Mouse (Mus musculus): ENCODE results near the gene Gm5741. TPM values are rescaled to one million over a fixed set of nuclear protein-coding genes. Genes with fewer than 3 reads are reported as not detected.

The Gm5741 gene
- polyA plus RNA-seq, 1 experiment: not detected

- no peak for TF ChIP-seq POLR2A (IDR thresholded peaks at IDR 0.05; ENCODE audit: insufficient read depth, low read depth, low read length)
- no peak for TF ChIP-seq CTCF (IDR thresholded peaks at IDR 0.05; ENCODE audit: insufficient read depth, low read depth, low read length)
- Histone ChIP-seq H3K4me3 (ENCODE audit: insufficient read depth, low read depth, low read length) (peak overlapping the region; percentile 96), H3K27ac (ENCODE audit: insufficient read depth, low read depth, low read length) (no peak overlapping the region), H3K4me1 (ENCODE audit: control insufficient read depth, insufficient read depth, low read length) (peaks cover 13% of the 10 kb centered on the region)
- under 1% methylated on average over 13 of the region's 13 CpGs for WGBS
Observed at GRCm38 (mm10) chr8:85027516-85027855, 40.3 kb downstream of the Gm5741 start.

- H3K27ac ChIP-seq (ENCODE audit: insufficient read depth, low read depth, low read length): peak within 1 kb of the TSS; percentile 95
- peak; percentile 97 for TF ChIP-seq POLR2A (IDR thresholded peaks at IDR 0.05; ENCODE audit: insufficient read depth, low read depth, low read length)
- TF ChIP-seq CTCF (IDR thresholded peaks at IDR 0.05; ENCODE audit: insufficient read depth, low read depth, low read length): peak; percentile 22; the same call in 1 of the 2 replicates
- under 1% methylated on average over 74 of the region's 75 CpGs for WGBS
- H3K4me3 ChIP-seq (ENCODE audit: insufficient read depth, low read depth, low read length): peak within 1 kb of the TSS; percentile 96
- peaks cover 13% of the 10 kb centered on the region for H3K4me1 ChIP-seq (ENCODE audit: control insufficient read depth, insufficient read depth, low read length)
Observed at GRCm38 (mm10) chr8:85026670-85027515, 40.9 kb downstream of the Gm5741 start, which contains the start of gene Trir. Trir (plus strand) TSS chr8:85026823.

- Histone ChIP-seq H3K27ac (ENCODE audit: insufficient read depth, low read depth, low read length) (peak within 1 kb of the TSS; percentile 79), H3K4me3 (ENCODE audit: insufficient read depth, low read depth, low read length) (peak within 1 kb of the TSS; percentile 94), H3K4me1 (ENCODE audit: control insufficient read depth, insufficient read depth, low read length) (peaks cover 13% of the 10 kb centered on the region)
- TF ChIP-seq POLR2A (IDR thresholded peaks at IDR 0.05; ENCODE audit: insufficient read depth, low read depth, low read length) (peak; percentile 28; the same call in 1 of the 2 replicates), CTCF (IDR thresholded peaks at IDR 0.05; ENCODE audit: insufficient read depth, low read depth, low read length) (no peak)
- 2% methylated on average over 30 of the region's 30 CpGs for WGBS
Observed at GRCm38 (mm10) chr8:85025098-85025932, 42.5 kb downstream of the Gm5741 start, which contains the start of gene Asna1. Asna1 (minus strand) TSS chr8:85025281.

GRCm38 (mm10) chr8:85023846-85024245 lies 43.9 kb downstream of the Gm5741 start:
- TF ChIP-seq POLR2A (IDR thresholded peaks at IDR 0.05; ENCODE audit: insufficient read depth, low read depth, low read length) (no peak), CTCF (IDR thresholded peaks at IDR 0.05; ENCODE audit: insufficient read depth, low read depth, low read length) (no peak)
- H3K27ac ChIP-seq (ENCODE audit: insufficient read depth, low read depth, low read length): no peak overlapping the region
- peaks cover 9% of the 10 kb centered on the region for H3K4me1 ChIP-seq (ENCODE audit: control insufficient read depth, insufficient read depth, low read length)
- no peak overlapping the region for H3K4me3 ChIP-seq (ENCODE audit: insufficient read depth, low read depth, low read length)
- 95% methylated on average over 3 of the region's 3 CpGs for WGBS

- TF ChIP-seq CTCF (IDR thresholded peaks at IDR 0.05; ENCODE audit: insufficient read depth, low read depth, low read length): no peak
- TF ChIP-seq POLR2A (IDR thresholded peaks at IDR 0.05; ENCODE audit: insufficient read depth, low read depth, low read length): no peak
- Histone ChIP-seq H3K27ac (ENCODE audit: insufficient read depth, low read depth, low read length) (no peak overlapping the region), H3K4me3 (ENCODE audit: insufficient read depth, low read depth, low read length) (no peak overlapping the region), H3K4me1 (ENCODE audit: control insufficient read depth, insufficient read depth, low read length) (peaks cover 9% of the 10 kb centered on the region)
- WGBS: 92% methylated on average over 3 of the region's 3 CpGs
Observed at GRCm38 (mm10) chr8:85021514-85022055, 46.2 kb downstream of the Gm5741 start.

Other genes with a start within 250 kb of the Gm5741 start
- gene Dand5, start 245.2 kb downstream of the Gm5741 start, polyA plus RNA-seq (2012; ENCODE audit: insufficient read depth, insufficient read length, low replicate concordance, missing spikeins): not detected in 2 replicates
- not detected in 2 replicates for gene Gadd45gip1, start 236.5 kb downstream of the Gm5741 start, polyA plus RNA-seq (2012; ENCODE audit: insufficient read depth, insufficient read length, low replicate concordance, missing spikeins)
- gene Rad23a, start 227.3 kb downstream of the Gm5741 start, polyA plus RNA-seq (2012; ENCODE audit: insufficient read depth, insufficient read length, low replicate concordance, missing spikeins): not detected in 2 replicates
- 225 TPM in 1 of 2 replicates, not detected in the other for gene Calr, start 221.0 kb downstream of the Gm5741 start, polyA plus RNA-seq (2012; ENCODE audit: insufficient read depth, insufficient read length, low replicate concordance, missing spikeins)
- gene Farsa, start 211.0 kb downstream of the Gm5741 start, polyA plus RNA-seq (2012; ENCODE audit: insufficient read depth, insufficient read length, low replicate concordance, missing spikeins): not detected in 2 replicates
- not detected in 2 replicates for gene Syce2, start 195.9 kb downstream of the Gm5741 start, polyA plus RNA-seq (2012; ENCODE audit: insufficient read depth, insufficient read length, low replicate concordance, missing spikeins)
- not detected in 2 replicates for gene Gcdh, start 174.1 kb downstream of the Gm5741 start, polyA plus RNA-seq (2012; ENCODE audit: insufficient read depth, insufficient read length, low replicate concordance, missing spikeins)
- gene Klf1, start 166.1 kb downstream of the Gm5741 start, polyA plus RNA-seq (2012; ENCODE audit: insufficient read depth, insufficient read length, low replicate concordance, missing spikeins): not detected in 2 replicates
- gene Dnase2a, start 159.4 kb downstream of the Gm5741 start, polyA plus RNA-seq (2012; ENCODE audit: insufficient read depth, insufficient read length, low replicate concordance, missing spikeins): not detected in 2 replicates
- gene Mast1, start 130.6 kb downstream of the Gm5741 start, polyA plus RNA-seq (2012; ENCODE audit: insufficient read depth, insufficient read length, low replicate concordance, missing spikeins): not detected in 2 replicates
- not detected in 2 replicates for gene Rtbdn, start 121.0 kb downstream of the Gm5741 start, polyA plus RNA-seq (2012; ENCODE audit: insufficient read depth, insufficient read length, low replicate concordance, missing spikeins)
- not detected in 2 replicates for gene Gm49661, start 98.5 kb downstream of the Gm5741 start, polyA plus RNA-seq (2012; ENCODE audit: insufficient read depth, insufficient read length, low replicate concordance, missing spikeins)
- not detected in 2 replicates for gene Prdx2, start 98.4 kb downstream of the Gm5741 start, polyA plus RNA-seq (2012; ENCODE audit: insufficient read depth, insufficient read length, low replicate concordance, missing spikeins)
- not detected in 2 replicates for gene Rnaseh2a, start 98.2 kb downstream of the Gm5741 start, polyA plus RNA-seq (2012; ENCODE audit: insufficient read depth, insufficient read length, low replicate concordance, missing spikeins)
- not detected in 2 replicates for gene Junb, start 89.3 kb downstream of the Gm5741 start, polyA plus RNA-seq (2012; ENCODE audit: insufficient read depth, insufficient read length, low replicate concordance, missing spikeins)
- gene Hook2, start 77.4 kb downstream of the Gm5741 start, polyA plus RNA-seq (2012; ENCODE audit: insufficient read depth, insufficient read length, low replicate concordance, missing spikeins): not detected in 2 replicates
- not detected in 2 replicates for gene Best2, start 53.5 kb downstream of the Gm5741 start, polyA plus RNA-seq (2012; ENCODE audit: insufficient read depth, insufficient read length, low replicate concordance, missing spikeins)
- gene Asna1, start 42.7 kb downstream of the Gm5741 start, polyA plus RNA-seq (2012; ENCODE audit: insufficient read depth, insufficient read length, low replicate concordance, missing spikeins): not detected in 2 replicates
- not detected in 2 replicates for gene Trir, start 41.2 kb downstream of the Gm5741 start, polyA plus RNA-seq (2012; ENCODE audit: insufficient read depth, insufficient read length, low replicate concordance, missing spikeins)
- gene Tnpo2, start 31.1 kb downstream of the Gm5741 start, polyA plus RNA-seq (2012; ENCODE audit: insufficient read depth, insufficient read length, low replicate concordance, missing spikeins): not detected in 2 replicates
- gene Fbxw9, start 7.9 kb downstream of the Gm5741 start, polyA plus RNA-seq (2012; ENCODE audit: insufficient read depth, insufficient read length, low replicate concordance, missing spikeins): not detected in 2 replicates
- not detected in 2 replicates for gene Dhps, start 3.8 kb upstream of the Gm5741 start, polyA plus RNA-seq (2012; ENCODE audit: insufficient read depth, insufficient read length, low replicate concordance, missing spikeins)
- not detected in 2 replicates for gene Wdr83os, start 12.8 kb upstream of the Gm5741 start, polyA plus RNA-seq (2012; ENCODE audit: insufficient read depth, insufficient read length, low replicate concordance, missing spikeins)
- not detected in 2 replicates for gene Wdr83, start 13.3 kb upstream of the Gm5741 start, polyA plus RNA-seq (2012; ENCODE audit: insufficient read depth, insufficient read length, low replicate concordance, missing spikeins)
- gene Man2b1, start 15.3 kb upstream of the Gm5741 start, polyA plus RNA-seq (2012; ENCODE audit: insufficient read depth, insufficient read length, low replicate concordance, missing spikeins): 98.2 TPM in 1 of 2 replicates, not detected in the other
- not detected in 2 replicates for gene Zfp791, start 55.1 kb upstream of the Gm5741 start, polyA plus RNA-seq (2012; ENCODE audit: insufficient read depth, insufficient read length, low replicate concordance, missing spikeins)
- gene Cks1brt, start 83.9 kb upstream of the Gm5741 start, polyA plus RNA-seq (2012; ENCODE audit: insufficient read depth, insufficient read length, low replicate concordance, missing spikeins): not detected in 2 replicates
- gene Olfr371, start 158.0 kb upstream of the Gm5741 start, polyA plus RNA-seq (2012; ENCODE audit: insufficient read depth, insufficient read length, low replicate concordance, missing spikeins): not detected in 2 replicates
- not detected in 2 replicates for gene Orc6, start 231.7 kb upstream of the Gm5741 start, polyA plus RNA-seq (2012; ENCODE audit: insufficient read depth, insufficient read length, low replicate concordance, missing spikeins)
- gene Vps35, start 231.8 kb upstream of the Gm5741 start, polyA plus RNA-seq (2012; ENCODE audit: insufficient read depth, insufficient read length, low replicate concordance, missing spikeins): not detected in 2 replicates

Measured in olfactory bulb, adult 2 months (tissue).